Mouse (Mus musculus) c-Kit-negative CD71-positive TER-119-positive erythroid progenitor cells, embryonic 14.5 days (primary cell): ENCODE data around the gene Gas2l1.

Experiments
- DNase-seq: peaks from one replicate; pipeline ENCODE4 v3.0.0-alpha.2; 2013; ENCODE audit warnings: low read depth, low spot score

The Gas2l1 gene

GRCm38 (mm10) chr11:5042645-5043381, 22.3 kb downstream of the Gas2l1 start:
- no peak for DNase-seq

GRCm38 (mm10) chr11:5041144-5041780, 23.9 kb downstream of the Gas2l1 start:
- DNase-seq, result no peak

DNA sequence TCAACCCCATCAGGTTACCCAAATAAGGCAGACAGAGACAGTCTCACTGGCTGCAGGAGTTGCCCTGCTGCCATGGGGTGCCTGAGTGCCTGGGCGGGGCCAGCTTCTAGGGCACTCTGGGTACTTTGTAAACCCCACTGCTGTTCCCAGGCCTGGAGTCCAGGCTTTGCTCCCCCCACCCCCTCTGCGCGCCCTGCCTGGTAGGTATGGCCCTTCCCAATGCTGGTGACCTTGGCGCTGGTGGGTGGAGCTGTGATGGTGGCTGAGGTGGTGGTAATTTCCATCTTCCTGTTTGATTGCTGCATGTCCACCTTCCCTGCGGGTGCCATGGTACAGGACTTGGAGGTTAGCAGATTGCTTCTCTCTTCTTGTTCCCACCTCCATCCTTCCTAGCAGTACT, 24.5 kb downstream of the Gas2l1 start:
- no peak for DNase-seq

GRCm38 (mm10) chr11:5037146-5037854, 27.8 kb downstream of the Gas2l1 start:
- DNase-seq, result no peak

- DNase-seq, result no peak
These were observed 29.7 kb downstream of the Gas2l1 start for GRCm38 (mm10) chr11:5035421-5035820.

DNA sequence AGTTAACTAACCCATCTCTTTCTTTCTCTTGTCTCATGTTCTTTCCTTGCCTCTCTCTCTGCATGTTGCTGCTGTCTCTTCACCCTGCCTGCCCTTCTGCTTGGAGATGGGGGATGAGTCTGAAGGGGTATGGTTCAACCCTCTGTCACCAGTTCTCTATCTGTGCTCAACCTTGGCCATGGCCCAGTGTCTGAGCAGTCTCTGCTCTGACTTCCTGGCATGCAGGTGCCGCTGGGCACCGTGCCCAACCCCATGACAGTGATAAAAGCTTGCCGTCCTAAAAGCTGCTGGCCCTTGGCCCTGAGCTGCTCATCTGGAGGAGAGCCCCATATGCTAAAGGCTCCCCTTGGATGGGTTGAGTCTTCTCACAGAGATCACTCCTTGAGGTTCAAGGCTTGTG, 32.0 kb downstream of the Gas2l1 start:
- DNase-seq, result no peak

DNA sequence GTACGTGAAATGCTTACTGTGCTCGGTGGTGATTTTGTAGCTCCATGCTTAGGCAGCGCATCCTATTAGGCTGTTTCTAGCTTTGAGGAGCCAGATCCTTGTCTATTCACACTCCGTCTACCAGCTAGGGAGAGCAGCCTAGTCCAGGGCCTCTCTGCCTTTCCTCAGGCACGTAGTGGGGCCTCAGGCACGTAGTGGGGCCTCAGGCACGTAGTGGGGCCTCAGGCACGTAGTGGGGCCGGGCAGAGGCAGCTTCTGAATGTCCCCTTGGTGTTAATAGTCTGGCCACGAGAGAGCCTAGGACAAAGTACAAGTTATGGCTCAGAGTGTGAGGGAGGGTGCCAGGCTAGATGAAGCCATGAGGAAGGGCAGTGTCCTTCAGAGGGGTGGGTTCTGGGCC, 32.4 kb downstream of the Gas2l1 start:
- DNase-seq, result no peak

DNA sequence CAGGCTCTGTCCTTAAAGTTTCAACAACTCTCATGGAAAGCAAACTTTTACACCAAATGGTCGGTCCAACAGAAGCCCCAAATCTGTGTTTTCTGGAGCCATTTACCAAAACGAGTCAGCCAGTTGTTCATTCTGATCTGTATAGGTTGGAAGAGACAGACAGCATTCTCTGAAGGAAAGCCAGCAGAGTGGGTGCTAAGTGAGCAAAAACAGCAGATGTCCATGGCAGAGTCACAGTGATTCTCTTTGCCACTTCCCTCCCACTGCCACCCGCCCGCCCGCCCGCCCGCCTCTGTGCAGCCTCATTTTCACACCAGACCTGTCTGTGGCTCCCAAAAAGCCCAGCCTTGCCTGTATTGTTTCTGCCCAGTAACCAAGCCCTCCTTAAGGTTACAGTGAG, 36.9 kb downstream of the Gas2l1 start:
- no peak for DNase-seq

- DNase-seq, result no peak
These were observed 40.0 kb downstream of the Gas2l1 start for GRCm38 (mm10) chr11:5025108-5025507.

DNA sequence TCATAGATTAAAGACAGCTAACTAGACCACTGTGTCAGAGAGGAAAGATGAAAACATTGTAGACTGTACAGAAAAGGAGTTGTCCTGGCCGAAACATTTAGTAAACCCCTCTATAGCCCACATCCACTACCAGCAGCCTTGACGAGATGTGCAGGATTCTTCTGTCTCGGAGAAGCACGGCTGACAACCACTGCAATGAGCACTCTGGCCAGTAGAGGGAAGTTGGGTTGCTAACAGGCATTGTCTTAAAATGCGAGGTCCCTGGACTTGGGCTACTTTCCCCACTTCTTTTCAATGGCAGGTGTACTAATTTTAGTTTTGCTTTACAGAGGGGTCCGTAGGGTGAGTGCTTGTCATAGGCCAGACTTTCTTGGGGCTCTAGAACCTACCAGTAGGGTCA, 47.6 kb downstream of the Gas2l1 start:
- no peak for DNase-seq

DNA sequence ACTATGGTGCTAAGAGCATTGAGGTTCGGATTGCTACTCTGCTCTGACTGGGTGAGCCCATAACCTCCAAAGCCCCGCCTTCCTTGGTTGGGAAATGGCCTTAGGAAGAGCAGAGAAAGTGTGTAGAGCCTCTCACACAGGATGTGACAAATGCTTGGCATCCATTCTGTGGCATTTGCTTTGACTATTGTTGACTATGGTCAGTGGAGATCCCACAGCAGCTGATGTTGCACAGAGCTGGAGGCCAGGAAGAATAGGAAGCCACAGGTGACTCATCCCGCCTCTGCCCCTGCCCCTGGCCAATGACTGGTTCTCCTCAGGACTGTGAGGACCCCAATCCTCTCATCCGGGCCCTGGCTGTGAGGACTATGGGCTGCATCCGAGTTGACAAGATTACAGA, 48.8 kb downstream of the Gas2l1 start:
- DNase-seq, result no peak

DNA sequence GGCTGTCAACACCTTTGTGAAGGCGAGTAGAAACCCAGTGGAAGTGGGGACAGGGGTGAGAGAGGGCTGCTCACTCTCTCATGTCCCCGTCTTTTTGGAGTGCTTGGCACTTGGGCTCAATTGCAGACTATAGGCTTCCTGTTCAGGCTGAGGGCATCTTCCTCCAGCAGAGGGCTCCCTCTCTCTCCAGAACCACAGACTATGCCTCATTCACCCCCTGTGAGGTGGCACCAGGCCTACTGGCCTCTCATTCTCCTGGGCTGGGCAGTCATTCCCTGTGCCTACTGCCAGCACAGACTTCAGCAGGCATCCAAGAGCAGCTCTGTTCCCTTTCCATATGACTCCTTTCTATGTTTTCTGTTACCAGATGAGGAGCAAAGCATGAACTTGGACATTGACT, 49.4 kb downstream of the Gas2l1 start:
- DNase-seq, result no peak

- DNase-seq, result no peak
These were observed 52.9 kb downstream of the Gas2l1 start for GRCm38 (mm10) chr11:5012213-5012715.

- DNase-seq, result no peak
These were observed 53.6 kb downstream of the Gas2l1 start for GRCm38 (mm10) chr11:5011480-5011879.

- no peak for DNase-seq
These were observed 54.9 kb downstream of the Gas2l1 start for GRCm38 (mm10) chr11:5010205-5010604.

DNA sequence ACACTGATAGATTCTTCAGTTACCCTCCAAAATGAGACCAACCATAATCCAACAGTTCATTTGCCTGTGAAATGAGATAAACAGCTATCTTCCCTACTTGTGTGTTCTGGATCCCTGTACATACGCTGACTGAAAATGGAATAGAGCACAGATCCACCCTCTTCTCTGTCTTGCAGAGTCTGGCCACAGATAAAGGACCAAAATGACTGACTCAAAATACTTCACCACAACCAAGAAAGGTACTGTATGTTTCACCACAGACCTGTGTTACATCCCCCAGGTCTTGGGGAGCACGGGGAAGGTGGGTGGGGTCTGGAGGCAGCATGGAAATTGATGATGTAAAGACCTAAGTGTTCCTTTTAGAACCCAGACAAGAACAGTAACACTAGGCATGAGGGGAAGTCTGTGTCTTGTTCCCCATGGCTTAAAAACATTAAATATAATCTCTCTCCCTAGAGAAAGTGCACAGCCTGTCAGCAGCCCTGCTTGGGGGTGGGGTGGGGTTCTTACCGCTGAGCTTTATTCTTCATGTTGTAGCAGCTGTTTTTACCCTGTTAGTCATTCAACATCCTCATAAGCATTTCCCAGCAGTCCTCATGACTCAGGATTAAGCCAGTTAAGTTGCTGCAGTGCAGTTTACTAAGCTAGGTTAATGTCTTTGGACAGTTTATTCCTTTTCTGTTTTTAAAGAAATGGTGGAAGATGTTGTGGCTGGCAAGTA, 55.6 kb downstream of the Gas2l1 start:
- DNase-seq, result no peak

- DNase-seq, result no peak
These were observed 56.3 kb downstream of the Gas2l1 start for GRCm38 (mm10) chr11:5008867-5009266.

DNA sequence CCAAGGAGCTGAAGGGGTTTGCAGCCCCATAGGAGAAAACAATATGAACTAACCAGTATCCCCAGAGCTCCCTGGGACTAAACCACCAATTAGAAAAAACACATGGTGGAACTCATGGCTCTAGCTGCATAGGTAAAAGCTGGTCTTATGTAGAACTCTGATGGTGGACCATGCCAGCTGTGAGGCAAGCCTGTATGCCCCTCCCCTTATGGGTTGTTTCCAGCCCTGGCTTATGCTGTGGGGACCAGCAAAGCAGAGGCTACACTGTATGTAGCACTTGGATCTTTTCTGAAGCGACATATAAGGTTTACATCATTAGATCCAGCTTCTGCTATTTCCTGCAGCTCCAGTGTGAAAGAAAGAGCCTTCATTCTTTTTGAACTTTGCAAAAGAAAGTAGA, 57.9 kb downstream of the Gas2l1 start:
- DNase-seq, result no peak

DNA sequence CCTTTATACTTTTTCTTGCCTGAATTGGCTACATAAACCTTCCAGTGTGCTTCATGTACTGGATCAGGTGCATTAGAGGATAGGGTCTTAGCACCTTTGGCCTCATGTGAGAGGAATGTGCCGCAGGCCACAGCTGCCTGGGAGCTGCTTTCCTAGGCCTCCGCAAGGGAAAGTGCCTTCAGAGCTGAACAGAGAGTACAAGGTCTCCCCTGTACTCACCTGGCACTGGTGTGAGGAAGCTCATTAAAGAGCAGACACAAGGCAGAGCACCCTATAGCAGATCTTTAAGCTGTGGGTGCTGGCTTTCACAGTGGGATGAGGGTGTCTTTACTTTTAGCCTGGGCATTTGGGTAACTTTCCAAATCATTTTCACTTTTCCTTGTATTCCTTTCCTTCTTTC, 59.6 kb downstream of the Gas2l1 start:
- DNase-seq, result no peak
